Mouse (Mus musculus) frontal cortex, postnatal 25 days (tissue): Measurements from ENCODE around the gene Zkscan7.

Experiments used
- DNase-seq, 2 experiments: peaks; one replicate each; pipeline ENCODE4 v3.0.0; 2022; ENCODE audit warnings: low spot score in 2 of 2

Gene Zkscan7

GRCm38 (mm10) chr9:122902717-122903535, 17.4 kb downstream of the Zkscan7 start:
- DNase-seq = peak; percentile 13 to 17

- no peak for DNase-seq
Observed at GRCm38 (mm10) chr9:122922436-122922835, 37.0 kb downstream of the Zkscan7 start.

- DNase-seq = peak; percentile 42 to 53
Observed at GRCm38 (mm10) chr9:122922936-122923381, 37.5 kb downstream of the Zkscan7 start, which contains the start of gene Zfp105. Gene Zfp105 (plus strand): TSS chr9:122923072.

- no peak for DNase-seq
Observed at GRCm38 (mm10) chr9:122928915-122929314, 43.4 kb downstream of the Zkscan7 start.
